Mouse (Mus musculus): ENCODE measurements around the gene Bmper. TPM values are rescaled to one million over a fixed set of nuclear protein-coding genes. Genes with fewer than 3 reads are reported as not detected.

Bmper gene
- polyA plus RNA-seq, 1 experiment from 2014 or later: 0.72 TPM

DNA sequence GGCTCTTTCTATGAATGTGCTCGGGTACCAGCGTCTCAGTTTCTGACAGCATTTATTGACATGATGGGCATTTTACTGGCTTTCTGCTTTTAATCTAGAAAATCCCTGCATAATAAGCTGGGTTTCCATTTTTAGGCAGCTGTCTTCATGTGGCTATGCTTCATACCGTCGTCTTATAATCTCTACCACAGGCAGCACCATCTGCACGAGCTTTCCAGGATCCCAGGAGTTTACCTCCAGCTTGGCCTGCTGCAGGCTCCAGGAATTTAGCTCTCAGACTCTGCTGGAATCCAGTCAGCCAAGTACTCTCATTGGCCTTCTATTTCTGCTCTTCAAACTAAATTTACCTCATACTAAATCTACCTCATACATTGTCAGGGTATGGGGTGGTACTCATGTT lies 219.3 kb downstream of the Bmper start:
- WGBS (ENCODE audit: insufficient replicate concordance): 67% methylated on average over 5 of the region's 5 CpGs
- H3K9me3 ChIP-seq (ENCODE audit: low read length): no peaks in the 10 kb centered on the region
- no peaks in the 10 kb centered on the region for H3K27me3 ChIP-seq (ENCODE audit: insufficient read depth, low read length)
- H3K9ac ChIP-seq (replicated peaks): no peak overlapping the region
- DNase-seq (no peak), ATAC-seq (no peak)
- no peak overlapping the region for H3K4me3 ChIP-seq (ENCODE audit: low read depth, low read length)
- no peak overlapping the region for H3K27ac ChIP-seq (ENCODE audit: low read depth)
- no peak for TF ChIP-seq EP300 (IDR thresholded peaks at IDR 0.05; ENCODE audit: low read depth)
- TF ChIP-seq CTCF (IDR thresholded peaks at IDR 0.05; ENCODE audit: low read depth): no peak
- H3K4me1 ChIP-seq (ENCODE audit: insufficient read depth): no peaks in the 10 kb centered on the region
- H3K4me2 ChIP-seq (ENCODE audit: low read depth, low read length): no peak overlapping the region
- H3K36me3 ChIP-seq (replicated peaks; ENCODE audit: insufficient read depth, low read length): no peaks in the 10 kb centered on the region

- DNase-seq: no peak
- Histone ChIP-seq H3K9me3 (ENCODE audit: low read length) (no peaks in the 10 kb centered on the region), H3K27me3 (ENCODE audit: insufficient read depth, low read length) (no peaks in the 10 kb centered on the region), H3K36me3 (replicated peaks; ENCODE audit: insufficient read depth, low read length) (no peaks in the 10 kb centered on the region), H3K4me1 (ENCODE audit: insufficient read depth) (peaks cover 8% of the 10 kb centered on the region; the same call in 1 of the 2 replicates), H3K9ac (replicated peaks) (no peak overlapping the region), H3K27ac (ENCODE audit: low read depth) (no peak overlapping the region), H3K4me2 (ENCODE audit: low read depth, low read length) (no peak overlapping the region), H3K4me3 (ENCODE audit: low read depth, low read length) (no peak overlapping the region)
- 84% methylated on average over 4 of the region's 4 CpGs for WGBS (ENCODE audit: insufficient replicate concordance)
- ATAC-seq: no peak
- no peak for TF ChIP-seq EP300 (IDR thresholded peaks at IDR 0.05; ENCODE audit: low read depth)
- TF ChIP-seq CTCF (IDR thresholded peaks at IDR 0.05; ENCODE audit: low read depth): no peak
Measured at GRCm38 (mm10) chr9:23444975-23445374, 222.1 kb downstream of the Bmper start.

GRCm38 (mm10) chr9:23447271-23447961 lies 224.5 kb downstream of the Bmper start:
- TF ChIP-seq CTCF (IDR thresholded peaks at IDR 0.05; ENCODE audit: low read depth) (no peak), EP300 (IDR thresholded peaks at IDR 0.05; ENCODE audit: low read depth) (peak; percentile 21; the same call in 1 of the 2 replicates)
- no peak overlapping the region for H3K4me2 ChIP-seq (ENCODE audit: low read depth, low read length)
- H3K4me3 ChIP-seq (ENCODE audit: low read depth, low read length): no peak overlapping the region
- WGBS (ENCODE audit: insufficient replicate concordance): 48% methylated on average over 7 of the region's 7 CpGs
- H3K4me1 ChIP-seq (ENCODE audit: insufficient read depth): peaks cover 8% of the 10 kb centered on the region; the same call in 1 of the 2 replicates
- no peaks in the 10 kb centered on the region for H3K27me3 ChIP-seq (ENCODE audit: insufficient read depth, low read length)
- H3K27ac ChIP-seq (ENCODE audit: low read depth): peak overlapping the region; percentile 78
- DNase-seq (no peak), ATAC-seq (peak; percentile 90)
- H3K9me3 ChIP-seq (ENCODE audit: low read length): no peaks in the 10 kb centered on the region
- H3K9ac ChIP-seq (replicated peaks): no peak overlapping the region
- H3K36me3 ChIP-seq (replicated peaks; ENCODE audit: insufficient read depth, low read length): no peaks in the 10 kb centered on the region

GRCm38 (mm10) chr9:23453309-23453708 lies 230.4 kb downstream of the Bmper start:
- Histone ChIP-seq H3K36me3 (replicated peaks; ENCODE audit: insufficient read depth, low read length) (no peaks in the 10 kb centered on the region), H3K4me3 (ENCODE audit: low read depth, low read length) (no peak overlapping the region), H3K9ac (replicated peaks) (no peak overlapping the region), H3K9me3 (ENCODE audit: low read length) (no peaks in the 10 kb centered on the region), H3K27me3 (ENCODE audit: insufficient read depth, low read length) (no peaks in the 10 kb centered on the region), H3K27ac (ENCODE audit: low read depth) (peak overlapping the region; percentile 51; the same call in 1 of the 2 replicates), H3K4me2 (ENCODE audit: low read depth, low read length) (no peak overlapping the region), H3K4me1 (ENCODE audit: insufficient read depth) (peaks cover 3% of the 10 kb centered on the region; the same call in 1 of the 2 replicates)
- WGBS (ENCODE audit: insufficient replicate concordance): 43% methylated on average over 5 of the region's 5 CpGs
- no peak for DNase-seq
- ATAC-seq: peak; percentile 78
- TF ChIP-seq CTCF (IDR thresholded peaks at IDR 0.05; ENCODE audit: low read depth): no peak

DNA sequence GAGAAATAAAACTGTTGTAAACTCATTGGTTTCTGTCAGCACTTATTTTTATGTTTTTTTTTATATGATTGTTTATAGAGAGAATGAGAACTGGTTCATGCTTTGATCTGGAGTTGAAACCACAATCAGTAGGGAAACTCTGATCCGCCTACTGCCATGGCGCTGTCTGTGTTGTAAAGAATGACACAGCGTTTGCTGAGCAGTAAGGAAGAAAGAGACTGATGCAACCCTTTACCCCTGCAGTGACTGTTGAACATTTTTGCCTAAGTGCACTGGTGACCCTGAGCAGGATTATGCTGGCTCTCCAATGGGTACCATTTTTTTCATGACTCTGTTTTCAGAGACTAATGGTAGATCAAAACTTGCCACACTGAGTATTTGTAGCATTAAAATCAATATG lies 234.3 kb downstream of the Bmper start:
- no peak overlapping the region for H3K27ac ChIP-seq (ENCODE audit: low read depth)
- no peak overlapping the region for H3K4me3 ChIP-seq (ENCODE audit: low read depth, low read length)
- 36% methylated on average over 3 of the region's 3 CpGs for WGBS (ENCODE audit: insufficient replicate concordance)
- no peaks in the 10 kb centered on the region for H3K9me3 ChIP-seq (ENCODE audit: low read length)
- no peaks in the 10 kb centered on the region for H3K27me3 ChIP-seq (ENCODE audit: insufficient read depth, low read length)
- no peak for TF ChIP-seq EP300 (IDR thresholded peaks at IDR 0.05; ENCODE audit: low read depth)
- TF ChIP-seq CTCF (IDR thresholded peaks at IDR 0.05; ENCODE audit: low read depth): no peak
- H3K4me1 ChIP-seq (ENCODE audit: insufficient read depth): no peaks in the 10 kb centered on the region
- no peak overlapping the region for H3K4me2 ChIP-seq (ENCODE audit: low read depth, low read length)
- H3K9ac ChIP-seq (replicated peaks): no peak overlapping the region
- DNase-seq: no peak
- H3K36me3 ChIP-seq (replicated peaks; ENCODE audit: insufficient read depth, low read length): no peaks in the 10 kb centered on the region
- no peak for ATAC-seq

- TF ChIP-seq EP300 (IDR thresholded peaks at IDR 0.05; ENCODE audit: low read depth) (no peak), CTCF (IDR thresholded peaks at IDR 0.05; ENCODE audit: low read depth) (no peak)
- 72% methylated on average over 4 of the region's 4 CpGs for WGBS (ENCODE audit: insufficient replicate concordance)
Measured at GRCm38 (mm10) chr9:23460721-23461120, 237.8 kb downstream of the Bmper start.

More at GRCm38 (mm10) chr9:23460721-23461120, 237.8 kb downstream of the Bmper start:
- H3K9me3 ChIP-seq (ENCODE audit: low read length): no peaks in the 10 kb centered on the region
- no peak overlapping the region for H3K9ac ChIP-seq (replicated peaks)
- no peak for DNase-seq
- H3K27me3 ChIP-seq (ENCODE audit: insufficient read depth, low read length): no peaks in the 10 kb centered on the region
- H3K36me3 ChIP-seq (replicated peaks; ENCODE audit: insufficient read depth, low read length): no peaks in the 10 kb centered on the region
- H3K4me1 ChIP-seq (ENCODE audit: insufficient read depth): no peaks in the 10 kb centered on the region
- no peak overlapping the region for H3K4me2 ChIP-seq (ENCODE audit: low read depth, low read length)
- H3K27ac ChIP-seq (ENCODE audit: low read depth): no peak overlapping the region
- ATAC-seq: no peak
- no peak overlapping the region for H3K4me3 ChIP-seq (ENCODE audit: low read depth, low read length)

Data from liver, postnatal 0 days (tissue).